Mouse (Mus musculus): ENCODE results near the gene Svbp. TPM values are rescaled to one million over a fixed set of nuclear protein-coding genes. Genes with fewer than 3 reads are reported as not detected.

The Svbp gene
- polyA plus RNA-seq, 1 experiment = 24.0 TPM

- no peak for DNase-seq
- Histone ChIP-seq H3K4me3 (replicated peaks; ENCODE audit: extremely low read depth, low read depth, low read length) (no peak overlapping the region), H3K4me1 (ENCODE audit: control insufficient read depth, insufficient read depth, low read length) (no peaks in the 10 kb centered on the region; the same call in 1 of the 2 replicates)
- 72% methylated on average over 3 of the region's 3 CpGs for WGBS
- TF ChIP-seq POLR2A (IDR thresholded peaks at IDR 0.05; ENCODE audit: borderline replicate concordance, extremely low read depth, low read depth, low read length) (no peak), CTCF (IDR thresholded peaks at IDR 0.05; ENCODE audit: insufficient read depth, low read length) (no peak)
Measured at GRCm38 (mm10) chr4:119238661-119239060, 43.6 kb downstream of the Svbp start.

- DNase-seq = peak; percentile 34
- 26% methylated on average over 12 of the region's 12 CpGs for WGBS
Measured at GRCm38 (mm10) chr4:119239181-119239682, 44.1 kb downstream of the Svbp start.

GRCm38 (mm10) chr4:119241664-119242063 lies 46.6 kb downstream of the Svbp start:
- TF ChIP-seq POLR2A (IDR thresholded peaks at IDR 0.05; ENCODE audit: borderline replicate concordance, extremely low read depth, low read depth, low read length) = no peak
- TF ChIP-seq CTCF (IDR thresholded peaks at IDR 0.05; ENCODE audit: insufficient read depth, low read length) = peak; percentile 42; the same call in 1 of the 2 replicates
- Histone ChIP-seq H3K4me1 (ENCODE audit: control insufficient read depth, insufficient read depth, low read length) (peaks cover 2% of the 10 kb centered on the region), H3K4me3 (replicated peaks; ENCODE audit: extremely low read depth, low read depth, low read length) (no peak overlapping the region)
- DNase-seq = no peak
- WGBS = 87% methylated on average over 14 of the region's 14 CpGs

More at GRCm38 (mm10) chr4:119239181-119239682, 44.1 kb downstream of the Svbp start:
- Histone ChIP-seq H3K4me1 (ENCODE audit: control insufficient read depth, insufficient read depth, low read length) (no peaks in the 10 kb centered on the region; the same call in 1 of the 2 replicates), H3K4me3 (replicated peaks; ENCODE audit: extremely low read depth, low read depth, low read length) (peak overlapping the region; percentile 32)
- peak; percentile 45; the same call in 1 of the 2 replicates for TF ChIP-seq CTCF (IDR thresholded peaks at IDR 0.05; ENCODE audit: insufficient read depth, low read length)
- no peak for TF ChIP-seq POLR2A (IDR thresholded peaks at IDR 0.05; ENCODE audit: borderline replicate concordance, extremely low read depth, low read depth, low read length)

GRCm38 (mm10) chr4:119242571-119242970 lies 47.5 kb downstream of the Svbp start:
- DNase-seq = no peak
- Histone ChIP-seq H3K4me3 (replicated peaks; ENCODE audit: extremely low read depth, low read depth, low read length) (no peak overlapping the region), H3K4me1 (ENCODE audit: control insufficient read depth, insufficient read depth, low read length) (peaks cover 2% of the 10 kb centered on the region)
- 90% methylated on average over 12 of the region's 12 CpGs for WGBS
- TF ChIP-seq POLR2A (IDR thresholded peaks at IDR 0.05; ENCODE audit: borderline replicate concordance, extremely low read depth, low read depth, low read length) = no peak
- TF ChIP-seq CTCF (IDR thresholded peaks at IDR 0.05; ENCODE audit: insufficient read depth, low read length) = no peak

- Histone ChIP-seq H3K4me3 (replicated peaks; ENCODE audit: extremely low read depth, low read depth, low read length) (no peak overlapping the region), H3K4me1 (ENCODE audit: control insufficient read depth, insufficient read depth, low read length) (peaks cover 4% of the 10 kb centered on the region)
- no peak for DNase-seq
- 70% methylated on average over 22 of the region's 22 CpGs for WGBS
- TF ChIP-seq CTCF (IDR thresholded peaks at IDR 0.05; ENCODE audit: insufficient read depth, low read length) (no peak), POLR2A (IDR thresholded peaks at IDR 0.05; ENCODE audit: borderline replicate concordance, extremely low read depth, low read depth, low read length) (no peak)
Measured at GRCm38 (mm10) chr4:119244468-119245240, 49.5 kb downstream of the Svbp start.

GRCm38 (mm10) chr4:119245556-119245955 lies 50.5 kb downstream of the Svbp start:
- 49% methylated on average over 7 of the region's 7 CpGs for WGBS
- TF ChIP-seq POLR2A (IDR thresholded peaks at IDR 0.05; ENCODE audit: borderline replicate concordance, extremely low read depth, low read depth, low read length) = no peak
- no peak for TF ChIP-seq CTCF (IDR thresholded peaks at IDR 0.05; ENCODE audit: insufficient read depth, low read length)
- peaks cover 4% of the 10 kb centered on the region for H3K4me1 ChIP-seq (ENCODE audit: control insufficient read depth, insufficient read depth, low read length)
- DNase-seq = peak; percentile 28
- no peak overlapping the region for H3K4me3 ChIP-seq (replicated peaks; ENCODE audit: extremely low read depth, low read depth, low read length)

- no peak for TF ChIP-seq POLR2A (IDR thresholded peaks at IDR 0.05; ENCODE audit: borderline replicate concordance, extremely low read depth, low read depth, low read length)
- no peak for TF ChIP-seq CTCF (IDR thresholded peaks at IDR 0.05; ENCODE audit: insufficient read depth, low read length)
- WGBS = 79% methylated on average over 9 of the region's 9 CpGs
- Histone ChIP-seq H3K4me1 (ENCODE audit: control insufficient read depth, insufficient read depth, low read length) (peaks cover 4% of the 10 kb centered on the region), H3K4me3 (replicated peaks; ENCODE audit: extremely low read depth, low read depth, low read length) (no peak overlapping the region)
- DNase-seq = no peak
Measured at GRCm38 (mm10) chr4:119245961-119246360, 50.9 kb downstream of the Svbp start.

- TF ChIP-seq CTCF (IDR thresholded peaks at IDR 0.05; ENCODE audit: insufficient read depth, low read length) (no peak), POLR2A (IDR thresholded peaks at IDR 0.05; ENCODE audit: borderline replicate concordance, extremely low read depth, low read depth, low read length) (no peak)
- no peak for DNase-seq
- 62% methylated on average over 14 of the region's 14 CpGs for WGBS
- Histone ChIP-seq H3K4me3 (replicated peaks; ENCODE audit: extremely low read depth, low read depth, low read length) (no peak overlapping the region), H3K4me1 (ENCODE audit: control insufficient read depth, insufficient read depth, low read length) (peaks cover 4% of the 10 kb centered on the region)
Measured at GRCm38 (mm10) chr4:119246688-119247225, 51.7 kb downstream of the Svbp start.

GRCm38 (mm10) chr4:119247462-119248235 lies 52.5 kb downstream of the Svbp start:
- Histone ChIP-seq H3K4me1 (ENCODE audit: control insufficient read depth, insufficient read depth, low read length) (peaks cover 6% of the 10 kb centered on the region), H3K4me3 (replicated peaks; ENCODE audit: extremely low read depth, low read depth, low read length) (no peak overlapping the region)
- TF ChIP-seq POLR2A (IDR thresholded peaks at IDR 0.05; ENCODE audit: borderline replicate concordance, extremely low read depth, low read depth, low read length) = peak; percentile 27; the same call in 1 of the 2 replicates
- TF ChIP-seq CTCF (IDR thresholded peaks at IDR 0.05; ENCODE audit: insufficient read depth, low read length) = peak; percentile 90
- peak; percentile 83 for DNase-seq
- WGBS = 33% methylated on average over 13 of the region's 13 CpGs
